Mouse (Mus musculus) urinary bladder, postnatal 4 days (tissue): ENCODE measurements around the gene Afdn.
"Not testable (repeated sequence)": the region's sequence is repeated elsewhere in the genome, so short reads cannot be mapped to it uniquely, and the experiment has no call there.

Experiments used
- DNase-seq, 2 experiments: peaks; one replicate each; pipeline ENCODE4 v3.0.0; 2021 to 2022; ENCODE audit warnings: low spot score in 2 of 2

Gene Afdn

DNA sequence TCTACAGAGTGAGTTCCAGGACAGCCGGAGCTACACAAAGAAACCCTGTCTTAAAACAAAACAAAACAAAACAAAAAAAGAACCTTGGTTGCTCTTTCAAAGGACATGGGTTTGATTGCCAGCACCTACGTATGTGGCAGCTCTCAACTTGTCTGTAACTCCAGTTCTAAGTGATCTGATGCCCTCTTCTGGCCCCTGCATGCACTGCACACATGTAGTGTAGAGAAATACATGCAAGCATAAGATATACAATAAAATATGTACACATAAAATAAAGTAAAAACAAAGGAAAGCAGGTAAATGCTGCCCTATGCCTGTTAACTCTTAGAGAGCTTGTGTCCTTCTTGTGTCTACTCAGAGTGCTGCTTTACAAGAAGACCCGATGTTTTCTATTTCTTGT, 8.9 kb downstream of the Afdn start:
- DNase-seq, result no peak

DNA sequence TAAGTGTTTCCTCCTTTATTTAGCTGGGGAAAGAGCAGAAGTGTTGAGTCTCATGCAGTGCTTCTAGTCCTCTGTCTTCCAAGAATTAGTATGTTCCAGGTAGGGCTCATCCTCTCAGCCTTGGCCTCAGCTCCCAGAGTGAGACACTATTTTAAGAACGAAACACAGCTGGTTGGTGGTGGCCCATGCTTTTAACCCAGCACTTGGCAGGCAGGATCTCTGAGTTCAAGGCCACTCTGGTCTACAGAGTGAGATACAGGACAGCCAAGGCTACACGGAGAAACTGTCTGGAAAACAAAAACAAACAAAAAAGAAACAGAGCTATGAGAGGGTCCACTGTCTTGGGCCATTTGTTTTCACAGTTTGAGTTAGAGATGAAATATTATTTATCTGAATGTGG, 17.3 kb downstream of the Afdn start:
- DNase-seq, result no peak

DNA sequence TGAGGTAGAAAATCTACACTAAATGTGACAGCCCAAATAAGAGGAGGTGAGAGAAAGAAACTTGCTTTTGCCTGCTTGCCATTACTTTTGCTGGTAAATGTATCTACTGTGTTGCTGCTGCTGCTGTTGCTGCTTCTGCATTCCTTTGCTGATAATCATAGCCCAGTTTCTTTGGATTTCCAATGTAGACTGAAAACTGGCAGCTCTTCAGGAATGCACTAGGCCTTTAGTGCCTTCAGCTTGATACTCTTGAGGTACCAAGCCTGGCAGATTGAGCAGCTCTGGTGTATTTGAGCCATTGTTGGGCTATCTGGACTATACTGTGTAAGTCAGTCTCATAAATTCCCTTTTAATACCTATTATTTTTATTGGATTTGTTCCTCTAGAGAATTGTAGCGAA, 18.5 kb downstream of the Afdn start:
- no peak for DNase-seq

DNA sequence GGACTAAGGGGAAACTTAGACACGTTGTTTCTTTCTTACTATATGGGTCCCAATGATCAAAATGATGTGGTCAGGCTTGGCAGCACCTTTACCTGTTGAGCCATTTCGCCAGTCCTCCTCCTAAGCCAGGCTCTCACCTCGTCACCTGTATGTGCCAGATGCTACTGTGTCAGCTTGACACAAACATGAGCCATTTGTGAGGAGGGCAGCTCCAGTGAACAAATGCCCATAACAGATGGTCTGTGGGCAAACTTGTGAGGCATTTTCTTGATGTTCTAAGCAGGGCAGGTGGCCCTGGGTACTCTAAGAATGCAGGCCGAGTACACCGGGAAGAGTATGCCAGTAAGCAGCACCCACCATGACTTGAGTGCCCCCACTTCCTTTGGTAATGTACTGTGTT, 21.6 kb downstream of the Afdn start:
- DNase-seq, result no peak

DNA sequence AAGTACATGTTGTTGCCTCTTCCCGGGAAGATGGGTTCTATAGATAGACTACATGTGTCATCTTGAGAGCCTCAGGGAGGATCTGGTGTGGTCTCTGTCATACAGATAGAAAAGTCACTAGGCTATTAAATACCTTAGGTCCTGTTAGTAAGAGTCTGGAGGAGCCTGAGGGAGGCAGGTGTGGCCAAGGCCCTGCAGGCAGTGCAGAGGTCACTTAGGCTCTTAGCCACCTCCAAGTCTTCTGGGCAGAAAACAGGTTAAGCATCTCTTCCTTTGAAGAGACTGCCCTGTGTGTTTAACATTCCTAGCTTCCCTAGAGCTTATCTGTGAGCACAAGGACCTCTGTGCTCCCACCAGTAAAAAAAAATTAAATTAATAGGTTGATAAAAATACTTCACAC, 23.1 kb downstream of the Afdn start:
- DNase-seq, result no peak

DNA sequence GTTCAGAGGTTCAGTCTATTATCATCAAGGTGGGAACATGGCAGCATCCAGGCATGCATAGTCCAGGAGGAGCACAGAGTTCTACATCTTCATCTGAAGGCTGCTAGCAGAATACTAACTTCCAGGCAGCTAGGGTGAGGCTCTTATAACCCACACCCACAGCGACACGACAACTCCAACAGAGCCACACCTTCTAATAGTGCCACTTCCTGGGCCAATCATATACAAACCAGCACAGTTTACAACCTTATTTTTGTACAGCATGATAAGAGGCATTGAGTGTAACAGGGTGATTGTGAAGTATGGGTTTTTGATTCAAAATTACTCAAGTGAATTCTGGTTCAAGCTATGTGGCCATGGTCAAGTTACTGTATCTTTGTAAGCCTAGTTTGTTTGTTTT, 29.7 kb downstream of the Afdn start:
- DNase-seq, result not testable (repeated sequence)

DNA sequence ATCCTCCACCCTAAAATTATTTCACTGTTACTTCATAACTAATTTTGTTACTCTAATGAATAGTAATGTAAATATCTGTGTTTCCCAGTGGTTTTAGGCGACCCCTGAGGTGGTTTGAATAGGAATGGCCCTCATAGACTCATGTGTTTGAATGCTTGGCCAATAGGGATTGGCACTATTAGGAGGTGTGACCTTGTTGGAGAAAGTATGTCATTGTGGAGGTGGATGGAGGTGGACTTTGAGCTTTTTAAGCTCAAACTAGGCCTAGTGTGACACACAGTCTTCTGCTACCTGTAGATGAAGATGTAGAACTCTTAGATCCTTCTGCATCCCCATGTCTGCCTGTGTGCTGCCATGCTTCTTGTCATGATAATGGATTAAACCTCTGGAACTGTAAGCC, 37.4 kb downstream of the Afdn start:
- DNase-seq, result no peak

DNA sequence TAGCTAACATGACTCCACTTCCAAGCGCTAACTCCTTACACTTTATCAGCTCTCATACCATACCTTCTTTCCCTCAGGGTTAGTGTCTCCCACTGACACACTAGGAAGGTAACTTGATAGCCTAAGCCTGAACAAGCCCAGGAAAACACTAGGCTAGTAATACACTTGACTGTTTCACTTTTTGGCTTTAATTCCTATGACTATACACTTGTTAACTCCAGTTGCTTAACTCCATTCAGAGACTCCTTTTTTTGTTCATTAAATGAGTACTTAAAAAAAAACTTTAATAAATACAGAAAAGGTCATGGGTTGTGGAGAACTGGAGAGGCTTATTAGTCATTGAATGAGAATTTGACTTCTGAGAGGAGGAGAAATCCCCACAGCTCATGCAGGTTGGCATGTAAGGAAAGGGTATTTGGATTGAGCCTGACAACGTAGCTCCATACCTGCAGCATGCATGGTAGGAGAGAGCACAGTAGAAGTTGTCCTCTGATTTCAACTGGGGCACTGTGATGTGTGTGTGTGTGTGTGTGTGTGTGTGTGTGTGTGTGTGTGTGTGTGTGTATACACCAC, 42.6 kb downstream of the Afdn start:
- DNase-seq, result no peak

DNA sequence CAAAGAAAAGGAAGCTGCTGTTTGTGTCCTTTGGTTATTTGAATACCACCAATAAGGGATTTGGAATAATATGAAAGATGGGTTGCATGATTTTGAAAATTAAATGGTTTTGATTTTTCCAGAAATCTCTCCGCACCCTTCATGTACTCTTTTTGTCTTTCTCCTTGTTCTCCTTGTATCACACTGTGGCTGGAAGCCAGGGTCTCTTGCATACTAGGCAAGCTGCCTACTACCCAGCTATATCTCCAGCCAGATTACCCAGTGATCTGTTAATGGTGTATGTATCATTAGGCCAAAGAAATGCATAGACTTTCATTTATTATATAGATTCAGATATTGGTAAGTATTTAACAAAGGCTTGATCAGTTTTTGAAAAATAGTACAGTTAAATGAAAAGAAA, 45.7 kb downstream of the Afdn start:
- no peak for DNase-seq

DNA sequence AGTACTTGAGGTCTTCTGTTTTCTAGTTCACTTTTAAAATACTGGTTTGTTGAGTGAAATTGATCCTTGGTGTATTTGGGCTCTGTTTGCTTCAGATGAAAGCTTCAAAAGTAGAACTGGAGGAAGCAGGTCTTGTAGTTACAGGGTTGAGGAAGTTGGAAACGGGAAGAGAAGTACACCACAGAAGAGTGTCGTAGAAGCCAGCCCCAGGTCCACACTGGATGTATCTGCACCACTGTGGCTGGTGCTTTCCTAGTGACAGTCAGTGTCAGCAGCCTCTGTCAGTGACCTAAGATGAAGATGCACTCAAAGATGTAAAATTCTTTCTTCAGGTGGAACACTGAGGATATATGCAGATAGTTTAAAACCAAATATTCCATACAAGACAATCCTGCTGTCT, 57.5 kb downstream of the Afdn start:
- DNase-seq, result no peak

DNA sequence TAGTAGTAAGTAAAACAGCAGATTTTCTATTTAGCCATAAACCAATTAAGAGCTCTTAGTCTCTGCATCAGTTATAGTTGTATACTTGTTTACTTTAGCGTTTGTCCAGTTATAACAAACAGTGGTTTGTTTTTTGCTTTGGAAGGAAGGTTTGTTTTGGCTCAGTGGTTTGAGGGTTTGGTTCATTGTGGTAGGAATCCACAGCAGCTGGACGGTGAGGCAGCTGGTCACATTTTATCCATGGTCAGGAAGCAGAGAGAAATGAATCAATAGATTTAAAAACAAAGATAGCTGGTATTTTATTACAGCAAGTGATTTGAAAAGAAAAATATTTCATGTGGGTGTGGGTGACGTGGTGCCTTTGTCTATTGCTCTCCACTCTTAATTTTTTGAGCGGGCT, 59.0 kb downstream of the Afdn start:
- no peak for DNase-seq

DNA sequence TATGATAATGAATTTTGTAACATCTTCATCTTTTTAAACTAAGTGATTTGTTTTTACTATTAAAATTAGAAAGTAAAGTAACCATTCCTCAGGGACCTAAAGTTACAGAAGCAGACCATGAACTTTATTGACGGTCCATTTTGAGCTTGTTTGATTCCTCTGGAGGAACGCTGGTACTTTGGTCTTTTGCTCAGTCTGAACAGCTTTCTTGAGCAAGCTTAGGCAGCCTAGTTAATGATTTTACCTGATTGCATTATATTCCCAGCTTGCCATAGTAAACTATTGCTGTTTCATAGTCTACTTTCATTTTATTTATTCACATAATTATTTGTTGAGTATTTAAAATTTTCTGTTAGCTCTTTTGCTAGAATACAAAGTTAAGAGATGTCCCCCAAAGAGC, 60.3 kb downstream of the Afdn start:
- no peak for DNase-seq

DNA sequence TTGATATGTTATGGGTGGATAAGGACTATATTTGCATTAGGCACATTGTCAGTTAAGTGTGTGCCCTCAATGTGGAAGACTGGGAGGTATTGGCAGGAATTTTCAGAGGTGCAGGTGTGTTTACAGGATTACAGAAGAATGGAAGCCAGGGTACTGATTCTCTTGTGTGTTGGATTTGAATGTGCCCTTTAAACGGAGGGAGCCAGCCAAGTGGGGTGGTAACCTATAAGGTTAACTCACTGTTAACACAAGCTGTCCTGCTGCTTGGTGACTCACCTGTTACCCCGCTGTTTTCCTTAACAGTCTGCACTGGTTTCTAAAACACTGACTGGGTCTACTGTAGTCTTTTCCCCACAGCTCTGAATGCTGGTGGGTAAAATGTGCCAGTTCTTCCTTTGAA, 65.1 kb downstream of the Afdn start:
- DNase-seq, result no peak

DNA sequence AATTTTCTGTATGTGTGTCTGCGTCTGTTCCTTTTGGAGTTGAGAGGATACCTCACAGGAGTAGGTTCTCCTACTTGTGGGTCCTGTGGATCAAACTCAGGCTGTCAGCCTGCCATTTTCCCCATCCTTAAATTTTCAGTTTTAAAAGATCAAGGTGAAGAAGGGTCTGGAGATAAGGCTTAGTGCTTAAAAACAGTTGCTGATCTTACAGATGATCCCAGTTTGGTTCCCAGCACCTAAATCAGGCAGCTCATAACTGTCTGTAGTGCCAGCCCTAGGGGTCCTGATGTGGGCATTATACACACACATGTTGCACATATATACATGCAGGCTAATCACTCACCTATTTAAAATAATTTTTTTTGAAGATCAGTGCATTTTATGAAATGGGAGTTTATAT, 69.9 kb downstream of the Afdn start:
- DNase-seq, result no peak

DNA sequence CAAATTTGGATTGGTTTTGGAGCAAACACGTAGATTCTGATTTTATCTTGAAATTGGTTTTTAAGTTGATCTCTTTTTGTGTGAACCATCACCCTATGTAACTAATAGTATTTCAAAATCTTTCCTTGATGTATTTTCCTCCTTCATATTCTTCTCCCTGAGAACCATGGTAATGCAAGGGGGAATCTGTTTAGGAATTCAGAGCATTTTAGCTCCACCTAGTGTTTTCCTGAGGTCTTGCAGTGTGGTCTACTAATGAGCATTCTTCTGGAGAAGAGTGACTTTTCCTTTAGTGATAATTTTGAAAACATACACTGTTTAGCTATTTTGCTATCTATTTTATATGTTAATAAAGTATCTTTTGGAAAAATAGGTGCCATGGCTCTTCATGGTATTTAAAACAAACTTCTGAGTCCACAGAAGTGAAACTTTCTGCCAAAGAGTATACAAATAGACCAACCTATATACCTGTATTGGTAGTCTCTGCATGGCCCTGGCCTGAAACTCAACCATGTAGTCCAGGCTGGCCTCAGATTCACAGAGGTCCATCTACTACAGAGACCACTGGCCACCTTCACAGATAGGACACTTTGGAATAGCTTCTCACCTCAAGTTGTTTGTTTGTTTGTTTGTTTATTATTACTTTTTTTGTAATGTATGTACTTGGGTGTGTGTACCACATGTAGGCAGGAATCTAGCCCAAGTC, 70.5 kb downstream of the Afdn start:
- DNase-seq, result no peak

DNA sequence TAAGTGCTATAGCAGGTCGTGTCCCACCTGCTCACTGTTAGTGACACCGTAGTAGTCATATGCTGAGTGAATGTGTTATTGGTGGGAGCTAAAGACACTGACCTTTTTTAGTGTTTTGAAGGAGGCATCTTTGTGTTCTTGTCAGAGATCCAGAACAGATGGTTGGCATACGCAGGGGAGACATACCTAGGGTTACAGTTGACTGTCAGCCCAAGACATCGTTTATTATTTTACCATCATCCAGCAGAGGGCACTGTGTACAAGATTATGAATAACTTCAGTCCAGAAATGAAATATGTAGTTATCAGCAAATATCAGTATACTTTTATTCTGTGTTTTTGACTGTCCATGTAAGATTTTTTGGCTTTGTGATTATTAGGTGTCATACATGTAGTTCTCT, 75.5 kb downstream of the Afdn start:
- no peak for DNase-seq

DNA sequence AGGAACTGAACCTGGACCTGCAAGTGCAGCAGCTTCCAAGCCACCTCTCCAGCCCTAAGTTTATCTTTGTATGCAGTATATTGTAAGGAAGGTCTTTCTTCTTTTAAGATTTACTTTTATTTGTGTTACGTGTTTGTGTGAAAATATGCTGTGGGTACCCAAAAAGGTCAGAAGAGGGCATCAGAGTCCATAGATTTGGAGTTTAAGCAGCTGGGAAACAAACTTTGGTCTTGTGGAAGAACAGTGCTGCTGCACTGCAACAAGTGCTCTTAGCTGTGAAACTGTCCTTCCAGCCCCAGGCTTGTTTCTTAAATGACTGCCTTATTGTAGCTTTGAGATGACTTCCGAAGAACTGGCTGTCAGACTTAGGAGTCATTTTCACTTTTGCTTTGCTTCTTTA, 89.8 kb downstream of the Afdn start:
- DNase-seq, result no peak

DNA sequence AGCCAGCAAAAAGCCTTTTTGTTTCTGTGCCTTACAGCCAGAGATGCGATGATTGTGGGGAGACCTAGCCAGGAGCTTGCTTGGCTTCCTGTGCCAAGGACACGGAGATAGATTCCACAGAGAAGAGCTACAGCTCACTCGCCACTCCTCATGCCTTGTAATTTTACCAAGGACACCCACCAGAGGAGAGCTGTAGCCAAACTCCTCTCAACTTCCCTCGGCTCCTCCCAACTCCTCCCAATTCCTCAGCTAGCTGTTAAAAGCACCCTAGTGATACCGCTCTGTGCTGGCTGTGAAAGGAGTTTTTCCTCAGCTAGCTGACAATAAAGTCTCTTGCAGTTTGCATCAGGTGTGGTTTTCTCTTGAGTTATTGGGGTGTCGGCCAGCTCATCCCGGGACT, 93.5 kb downstream of the Afdn start:
- not testable (repeated sequence) for DNase-seq

DNA sequence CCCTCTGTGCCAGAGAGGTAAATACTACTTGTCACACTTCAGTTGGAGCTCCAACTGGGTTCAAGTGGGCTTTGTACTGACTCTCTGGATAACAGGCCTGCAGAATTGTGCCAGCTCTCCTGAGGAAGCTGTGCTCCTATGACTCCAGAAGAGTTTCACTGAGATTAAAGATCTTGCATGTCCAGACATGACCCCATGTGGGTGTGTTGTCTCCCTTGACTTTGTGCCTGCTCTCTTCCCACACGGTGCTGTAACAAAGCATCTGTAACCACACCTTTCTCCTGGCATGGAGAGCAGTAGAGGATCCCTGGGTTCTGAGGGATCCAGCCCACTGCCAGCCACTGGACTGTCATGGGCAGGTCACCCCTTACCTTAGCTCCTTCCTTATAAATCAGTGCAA, 95.1 kb downstream of the Afdn start:
- no peak for DNase-seq

DNA sequence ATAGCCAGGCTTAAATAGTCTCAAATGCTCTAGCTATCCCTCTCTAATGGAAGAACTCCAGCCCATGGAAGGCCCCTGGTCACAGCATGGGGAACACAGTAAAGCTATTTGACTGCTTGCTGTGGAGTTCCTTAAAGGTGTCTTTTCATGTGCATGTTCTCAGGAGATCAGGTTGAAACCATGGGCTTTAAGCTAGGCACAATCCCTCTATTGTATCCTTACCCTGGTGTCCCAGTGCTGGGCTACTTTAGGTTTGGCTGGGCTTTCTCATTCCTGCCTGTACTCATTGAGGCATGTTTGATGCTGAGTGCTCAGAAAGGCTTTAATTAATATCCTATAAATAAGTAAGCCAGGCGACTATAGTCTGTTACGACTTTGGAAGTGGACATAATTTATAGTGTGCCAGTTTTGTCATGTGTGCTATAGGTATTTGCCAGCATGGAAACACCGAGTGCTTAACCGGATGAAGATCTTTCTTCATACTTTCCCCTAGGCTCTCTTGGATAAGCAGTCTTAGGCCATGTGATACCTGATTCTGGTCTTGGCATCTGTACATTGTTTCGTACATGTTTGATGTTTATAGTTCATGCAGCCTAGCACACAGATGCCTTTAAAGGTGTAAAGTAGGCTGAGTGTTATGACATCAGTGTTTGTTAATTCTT, 96.2 kb downstream of the Afdn start:
- no peak for DNase-seq

DNA sequence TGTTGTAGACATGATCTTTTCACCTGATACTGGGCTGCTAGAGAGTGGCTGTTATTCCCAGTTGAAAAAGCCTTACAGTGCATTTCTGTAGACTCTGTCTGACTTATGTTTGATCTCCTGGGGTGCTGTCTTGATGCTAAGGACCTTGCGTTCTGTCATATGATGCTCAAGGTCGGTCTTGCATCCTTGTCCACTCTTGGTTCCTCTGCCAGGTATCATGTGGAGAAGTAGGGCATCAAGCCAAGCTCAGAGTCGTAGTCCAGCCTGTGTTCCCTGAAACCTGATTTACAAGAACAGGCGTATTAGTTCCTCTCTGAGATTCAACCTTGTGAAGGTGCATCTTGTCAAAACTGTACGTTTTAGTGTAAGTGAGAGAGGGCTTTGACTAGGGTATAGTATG, 105.0 kb downstream of the Afdn start:
- DNase-seq, result no peak

DNA sequence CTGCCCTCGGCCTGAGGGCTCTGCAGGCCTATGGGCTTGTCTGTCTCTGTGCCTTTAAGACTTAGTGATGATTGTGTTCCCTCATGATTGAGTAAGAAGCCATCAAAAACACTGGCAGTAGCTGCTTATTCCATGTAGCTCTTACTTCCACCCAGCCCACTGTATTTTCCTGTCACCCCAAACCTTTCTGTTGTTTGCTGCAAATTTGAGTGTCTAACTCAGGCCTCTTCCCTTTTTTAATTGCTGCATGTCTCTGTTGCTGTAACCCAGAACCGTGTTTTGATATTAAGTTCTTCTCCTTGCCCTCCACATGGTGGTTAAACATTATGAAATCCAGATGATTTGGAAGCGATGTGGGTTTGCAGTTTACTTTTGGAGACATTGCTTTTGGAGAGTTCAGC, 106.6 kb downstream of the Afdn start:
- no peak for DNase-seq

DNA sequence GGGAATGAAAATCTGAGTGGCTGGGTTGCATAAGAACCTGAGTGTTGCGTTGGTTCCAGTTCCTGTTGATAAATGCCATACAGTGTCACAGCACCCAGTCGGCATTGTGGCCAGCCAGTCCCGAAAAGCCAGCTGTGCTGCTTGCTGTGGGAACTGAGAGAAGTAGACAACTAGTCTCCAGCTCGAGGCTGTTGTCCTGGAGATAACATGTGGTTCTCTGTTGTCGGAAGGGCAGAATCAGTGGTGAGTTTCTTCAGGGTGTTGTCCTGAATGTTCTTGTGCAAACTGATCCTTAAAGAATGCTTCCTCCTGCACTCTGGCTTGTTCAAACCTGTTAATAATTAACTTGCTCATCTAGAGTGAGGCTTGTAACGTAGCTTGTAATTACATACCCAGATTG, 107.1 kb downstream of the Afdn start:
- DNase-seq, result no peak

DNA sequence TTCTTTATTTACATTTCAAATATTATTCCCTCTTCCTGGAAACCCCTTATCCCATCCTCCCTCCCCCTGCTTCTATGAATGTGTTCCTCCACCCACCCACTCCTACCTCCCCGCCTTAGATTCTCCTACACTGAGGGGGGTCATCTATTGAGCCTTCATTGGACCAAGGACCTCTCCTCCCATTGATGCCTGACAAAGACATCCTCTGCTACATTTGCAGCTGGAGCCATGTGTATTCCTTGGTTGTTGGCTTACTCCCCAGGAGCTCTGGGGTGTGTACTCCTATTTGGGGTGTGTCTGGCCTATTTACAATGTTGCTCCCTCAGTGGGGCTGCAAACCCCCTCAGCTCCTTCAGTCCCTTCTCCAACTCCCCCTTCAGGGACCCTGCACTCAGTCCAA, 109.9 kb downstream of the Afdn start:
- no peak for DNase-seq
